Mouse (Mus musculus) olfactory bulb, adult 2 months (tissue): ENCODE measurements around the gene Cplx3.

Experiments
- CTCF ChIP-seq: fragments of 200-500 bp; IDR thresholded peaks from 2 replicates; pipeline ENCODE4 v1.5.1; 2012; ENCODE audit warnings: low read depth, mild to moderate bottlenecking, low read length, moderate library complexity; ENCODE audit not compliant: insufficient read depth
- POLR2A ChIP-seq: fragments of 200-500 bp; IDR thresholded peaks from 2 replicates; pipeline ENCODE4 v1.6.1; 2012; ENCODE audit warnings: mild to moderate bottlenecking, low read depth, low read length, moderate library complexity; ENCODE audit not compliant: insufficient read depth

DNA sequence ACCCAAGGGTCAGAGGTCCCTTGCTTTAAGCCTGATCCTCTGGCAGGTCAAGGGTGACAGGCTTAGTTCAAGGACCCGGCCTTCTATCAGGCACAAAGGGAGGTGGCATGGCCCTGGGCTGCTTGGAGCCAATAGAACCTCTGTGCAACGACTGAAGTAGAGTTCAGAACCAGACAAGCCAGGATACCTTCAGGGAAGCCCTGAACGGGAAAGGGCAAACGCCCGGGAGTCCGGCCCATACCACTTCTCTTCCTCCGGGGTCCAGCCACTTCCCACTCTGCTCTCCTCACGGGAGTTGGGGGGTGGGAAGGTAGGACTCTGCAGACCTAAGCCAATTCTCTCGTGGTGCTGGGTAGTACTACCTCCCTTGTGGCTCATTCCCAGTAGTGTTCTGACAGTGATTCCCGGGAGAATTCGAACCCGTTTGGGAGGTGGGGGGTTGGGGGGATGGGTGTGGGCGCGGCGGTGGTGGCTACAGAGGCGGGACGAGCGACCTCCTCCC lies 38.4 kb upstream of the Cplx3 start:
- no peak for TF ChIP-seq POLR2A
- TF ChIP-seq CTCF: no peak
